Mouse (Mus musculus) right cerebral cortex, postnatal 25 days (tissue): Measurements from ENCODE around the gene Kyat1.
"Not testable (repeated sequence)": the region's sequence is repeated elsewhere in the genome, so short reads cannot be mapped to it uniquely, and the experiment has no call there.

ENCODE experiments used
- DNase-seq: peaks from one replicate; pipeline ENCODE4 v3.0.0; 2022

The Kyat1 gene

DNA sequence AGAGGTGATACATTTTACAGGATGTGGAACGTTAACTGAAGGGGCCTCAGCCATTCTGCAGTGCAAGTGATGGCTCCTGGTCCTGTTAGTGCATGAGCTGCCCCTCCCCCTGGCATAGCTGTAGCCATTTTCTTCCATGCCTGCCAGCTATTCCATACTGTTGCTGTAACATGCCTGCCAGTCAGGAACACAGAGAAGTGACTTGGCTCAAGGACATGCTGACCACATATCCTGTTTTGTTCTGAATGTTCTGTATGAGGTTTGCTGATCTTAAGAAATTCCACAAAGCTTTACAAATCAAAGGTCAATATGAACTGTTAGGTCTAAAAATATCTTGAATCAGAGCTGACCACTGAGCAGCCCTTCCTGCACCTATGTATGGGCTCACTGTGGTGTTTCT is 7.3 kb upstream of the Kyat1 start:
- no peak for DNase-seq

DNA sequence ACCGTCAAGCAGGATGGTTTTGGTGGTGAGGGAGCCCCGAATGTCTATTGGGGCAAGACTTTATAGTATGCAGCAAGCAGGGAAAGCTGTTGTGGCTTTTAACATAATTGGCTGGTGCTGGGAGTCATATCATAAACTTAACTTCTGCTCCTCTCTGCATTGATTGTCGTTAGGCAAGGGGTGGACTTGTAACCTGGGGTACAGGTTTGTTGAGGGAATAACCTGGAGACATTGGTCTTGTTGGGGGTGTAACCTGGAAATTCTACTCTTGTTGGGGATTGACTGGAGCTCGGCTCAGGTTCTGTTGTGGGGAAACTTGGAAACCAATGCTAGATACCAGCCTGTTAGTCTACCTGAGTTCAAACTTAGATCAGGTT is 6.5 kb upstream of the Kyat1 start:
- no peak for DNase-seq

DNA sequence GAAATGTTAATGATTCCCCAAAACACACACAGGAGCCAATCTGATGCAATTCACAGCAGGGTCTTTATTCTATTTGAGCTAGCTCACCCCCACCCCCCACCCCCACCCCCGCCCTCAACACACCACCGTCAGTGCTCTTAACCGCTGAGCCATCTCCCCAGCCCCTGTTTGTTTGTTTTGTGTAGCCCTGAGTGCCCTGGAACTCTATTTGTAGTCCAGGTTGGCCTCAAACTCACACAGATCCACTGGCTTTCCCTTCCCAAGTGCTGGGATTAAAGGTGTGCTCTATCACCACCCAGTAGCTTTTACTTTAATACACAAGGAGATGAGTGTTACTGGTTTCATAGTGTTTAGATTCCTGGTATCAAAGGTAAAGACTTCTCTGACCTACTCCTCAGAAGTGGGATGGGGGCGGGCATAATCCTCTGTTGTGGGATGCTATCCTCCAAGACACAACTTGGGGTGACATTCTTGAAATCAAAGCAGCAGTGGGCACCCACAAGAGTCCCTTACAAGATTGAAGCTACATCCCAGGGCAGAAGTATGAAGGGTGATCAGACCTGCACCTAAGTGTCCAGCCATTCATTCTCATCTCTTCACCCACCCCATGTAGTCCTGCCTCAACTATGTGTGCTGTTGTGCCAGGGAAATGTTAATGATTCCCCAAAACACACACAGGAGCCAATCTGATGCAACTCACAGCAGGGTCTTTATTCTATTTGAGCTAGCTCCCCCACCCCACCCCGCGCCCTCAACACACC is 5.9 kb upstream of the Kyat1 start:
- no peak for DNase-seq

DNA sequence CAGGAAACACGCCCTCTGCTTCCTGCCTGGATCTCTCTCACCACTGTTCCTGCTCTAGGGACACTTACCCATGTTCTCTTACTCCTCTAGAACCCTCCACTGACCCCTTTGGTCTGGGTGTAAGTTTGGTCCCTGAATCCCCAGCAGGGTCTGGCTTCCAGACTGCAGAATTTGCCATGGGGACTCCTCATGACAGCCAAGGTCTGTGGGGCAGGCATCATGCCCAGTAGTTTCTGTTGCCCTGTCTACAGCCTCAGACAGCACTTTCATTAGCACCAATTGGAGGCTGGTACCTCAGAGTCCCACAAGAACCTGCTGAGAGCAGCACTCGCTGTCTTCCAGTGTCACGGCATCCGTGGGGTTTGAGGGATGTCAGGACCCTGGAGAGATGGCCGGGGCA is 2.2 kb upstream of the Kyat1 start:
- DNase-seq: no peak

DNA sequence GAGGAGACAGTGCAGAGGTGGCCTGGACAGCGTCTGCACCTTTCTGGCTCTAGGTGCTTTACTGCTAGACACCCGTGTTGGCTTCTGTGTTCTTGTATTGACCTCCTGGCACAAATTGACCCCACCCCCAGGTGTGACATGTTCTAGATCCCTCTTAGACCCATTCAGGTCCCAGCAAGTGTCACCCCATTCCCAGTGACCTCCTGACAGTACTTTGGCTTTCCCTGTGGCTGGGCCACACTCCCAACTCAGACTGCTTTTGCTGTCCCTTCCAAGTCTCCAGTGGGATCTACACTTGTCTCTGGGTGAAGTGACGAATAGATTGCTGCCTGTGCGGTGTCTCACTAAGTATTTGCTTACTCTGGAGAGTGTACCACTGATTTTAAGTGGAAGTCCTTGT is 1.8 kb upstream of the Kyat1 start:
- DNase-seq: no peak

DNA sequence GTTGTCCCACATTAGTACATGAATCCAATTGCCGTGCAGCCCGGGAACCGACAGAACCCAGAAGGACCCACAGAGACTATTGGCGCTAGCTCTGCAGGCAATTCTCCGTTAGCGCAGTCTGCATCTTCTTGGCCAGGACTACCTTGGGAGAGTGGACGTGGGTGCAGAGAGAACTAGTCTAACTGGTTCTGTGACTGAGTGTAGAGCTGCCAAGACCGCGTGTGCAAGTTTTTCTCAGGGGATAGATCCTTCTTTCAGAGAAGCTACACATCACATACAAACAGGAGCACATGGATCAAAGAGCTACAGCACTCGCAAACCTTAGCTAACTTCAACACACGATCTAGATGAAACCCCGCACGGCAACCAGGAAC is 405 bp downstream of the Kyat1 start:
- no peak for DNase-seq

DNA sequence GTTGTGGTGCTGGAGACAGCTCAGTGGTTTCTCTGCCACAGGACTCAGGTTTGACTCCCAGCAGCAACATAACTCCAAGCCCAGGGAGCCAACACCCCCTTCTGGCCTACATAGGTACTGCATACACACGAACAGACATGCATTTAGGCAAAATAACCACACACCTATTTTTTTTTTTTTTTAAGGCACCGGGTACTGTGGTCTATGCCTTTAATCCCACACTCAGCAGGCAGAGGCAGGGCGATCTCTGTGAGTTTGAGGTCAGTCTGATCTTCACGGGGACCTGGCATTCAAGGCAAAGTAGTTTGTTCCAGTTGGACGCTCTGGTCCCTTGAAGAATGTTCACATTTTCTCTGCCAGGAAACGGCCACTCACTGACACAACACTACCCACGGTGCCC is 2.2 kb downstream of the Kyat1 start:
- DNase-seq: no peak

DNA sequence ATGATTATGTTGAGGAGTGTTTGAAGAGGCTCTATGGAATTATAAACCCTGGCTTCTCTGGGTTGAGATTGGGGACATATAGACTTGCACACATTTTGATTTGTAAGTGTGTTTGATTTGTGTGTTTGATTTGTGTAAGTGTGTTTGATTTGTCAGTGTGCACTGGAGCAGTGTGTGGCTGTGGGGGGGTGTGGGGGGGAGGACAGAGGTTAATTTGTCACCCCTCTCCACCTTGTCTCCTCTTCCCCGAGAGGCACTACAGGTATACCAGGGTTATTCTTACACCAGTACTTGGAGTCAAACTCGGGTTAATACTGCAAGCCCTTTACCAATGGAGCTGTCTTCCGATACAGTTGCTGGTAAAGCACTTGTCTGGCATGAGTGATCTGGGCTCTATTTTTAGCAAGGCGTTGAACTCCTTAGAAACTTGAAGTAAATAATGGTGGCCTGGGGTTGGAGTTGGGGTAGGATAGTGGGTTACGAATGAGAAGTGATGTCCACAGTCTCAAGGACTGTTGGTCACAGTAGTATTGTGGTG is 5.2 kb downstream of the Kyat1 start:
- no peak for DNase-seq

DNA sequence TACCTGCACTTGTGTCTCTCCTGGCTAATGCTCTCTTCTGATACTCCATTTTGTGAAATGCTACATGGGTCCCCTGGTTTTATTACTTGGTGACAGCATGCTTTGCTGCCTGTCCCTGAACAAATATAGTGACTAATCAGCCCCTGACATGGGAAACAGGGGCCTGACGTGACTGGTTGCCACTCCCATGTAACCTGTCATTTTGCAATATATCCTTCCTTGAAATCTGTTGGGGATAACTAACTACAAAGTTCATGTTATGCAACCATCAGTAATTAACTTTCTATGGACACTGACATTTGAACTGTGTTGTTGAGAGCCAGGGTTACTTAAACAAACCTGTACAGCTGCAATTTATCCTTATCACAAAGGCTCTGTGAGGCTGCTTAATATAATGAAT is 5.7 kb downstream of the Kyat1 start:
- no peak for DNase-seq

DNA sequence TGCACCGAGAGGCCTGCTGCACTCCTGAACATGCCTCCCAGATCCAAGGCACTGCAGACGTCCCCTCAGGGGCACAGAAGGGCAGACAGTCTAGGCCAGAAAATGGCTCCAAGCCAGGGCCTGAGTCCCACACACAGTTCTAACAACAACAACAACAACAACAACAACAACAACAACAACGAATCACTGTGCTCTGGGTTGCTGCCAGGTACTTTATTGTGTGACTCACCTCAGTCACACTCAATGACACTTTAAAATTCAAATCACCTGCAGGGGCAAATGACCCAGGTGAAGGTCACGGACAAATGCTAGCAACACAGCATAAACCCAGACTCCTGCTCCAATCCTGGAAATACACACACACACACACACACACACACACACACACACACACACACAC is 7.6 kb downstream of the Kyat1 start:
- DNase-seq: no peak

DNA sequence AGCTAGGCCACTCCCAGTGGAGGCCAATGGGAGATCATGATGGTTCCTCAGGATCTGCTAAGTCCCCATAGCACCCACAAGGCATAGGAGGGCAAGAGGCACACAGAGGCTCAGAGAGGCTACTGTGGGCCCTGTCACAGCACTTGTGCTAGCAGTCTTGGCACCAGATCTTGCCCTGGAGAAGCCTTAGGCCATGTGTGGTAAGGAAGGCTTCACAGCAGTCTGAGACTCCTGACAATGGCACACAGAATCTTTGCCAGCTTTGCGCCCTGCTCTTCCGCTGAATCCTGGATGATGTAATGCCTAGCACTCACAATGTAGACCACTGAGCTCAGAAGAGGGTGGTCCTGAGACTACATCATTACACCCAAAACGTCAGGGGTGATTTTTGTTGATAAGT is 11.0 kb downstream of the Kyat1 start:
- no peak for DNase-seq

DNA sequence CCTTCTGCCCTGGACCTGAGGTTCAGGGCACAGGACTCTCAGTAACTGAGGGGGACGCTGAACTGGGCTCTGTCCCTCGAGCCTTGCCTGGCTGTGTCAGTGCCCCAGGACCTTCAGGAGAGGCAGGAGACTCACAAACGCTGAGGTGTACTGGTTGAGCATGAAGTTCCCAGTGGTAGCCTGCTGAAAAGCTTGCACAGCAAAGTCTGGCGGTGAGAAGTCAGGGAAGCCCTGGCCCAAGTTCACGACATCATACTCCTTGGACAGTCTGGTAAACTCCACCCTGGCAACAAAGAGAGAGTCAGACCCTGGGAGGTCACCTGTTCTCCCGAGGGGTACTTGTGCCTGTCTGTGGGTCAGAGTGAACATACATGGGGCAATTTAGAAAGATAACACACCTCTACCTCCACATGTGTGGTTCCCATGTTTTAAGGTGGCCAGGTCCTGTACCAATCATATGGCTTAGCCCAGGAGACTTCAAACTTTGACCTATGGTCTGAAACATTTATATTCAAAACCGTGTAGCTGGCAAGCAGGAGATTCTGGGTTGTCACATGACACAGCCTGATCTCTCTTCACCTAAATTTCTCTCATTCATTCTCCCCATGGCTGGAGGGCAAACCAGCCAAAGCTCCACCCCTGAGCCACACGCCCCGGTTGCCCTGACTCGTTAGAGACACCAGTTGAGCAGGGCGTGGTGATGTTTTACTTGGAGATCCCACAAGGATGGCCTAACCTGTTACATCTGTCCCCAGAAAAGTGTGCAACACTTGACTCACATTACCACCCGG is 13.7 kb downstream of the Kyat1 start:
- no peak for DNase-seq

DNA sequence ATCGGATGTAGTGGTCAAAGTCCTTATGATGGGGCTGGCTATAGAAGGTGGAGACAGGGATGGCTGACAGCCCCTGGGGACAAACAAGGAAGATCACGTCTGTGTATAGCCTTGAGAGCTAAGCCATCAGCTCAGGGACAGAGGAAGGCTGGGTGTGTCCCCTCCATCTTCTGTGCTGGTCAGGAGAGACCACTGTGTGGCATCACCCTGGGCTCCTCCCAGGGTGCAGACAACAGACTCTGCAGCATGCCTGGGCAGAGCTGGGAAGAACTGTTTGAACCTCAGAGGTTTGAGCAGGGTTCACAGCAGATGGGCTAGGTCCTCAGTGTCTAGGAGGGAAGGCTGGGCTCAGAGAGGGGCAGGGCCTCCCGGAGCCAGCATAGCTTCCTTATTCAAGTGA is 20.0 kb downstream of the Kyat1 start:
- DNase-seq: no peak

DNA sequence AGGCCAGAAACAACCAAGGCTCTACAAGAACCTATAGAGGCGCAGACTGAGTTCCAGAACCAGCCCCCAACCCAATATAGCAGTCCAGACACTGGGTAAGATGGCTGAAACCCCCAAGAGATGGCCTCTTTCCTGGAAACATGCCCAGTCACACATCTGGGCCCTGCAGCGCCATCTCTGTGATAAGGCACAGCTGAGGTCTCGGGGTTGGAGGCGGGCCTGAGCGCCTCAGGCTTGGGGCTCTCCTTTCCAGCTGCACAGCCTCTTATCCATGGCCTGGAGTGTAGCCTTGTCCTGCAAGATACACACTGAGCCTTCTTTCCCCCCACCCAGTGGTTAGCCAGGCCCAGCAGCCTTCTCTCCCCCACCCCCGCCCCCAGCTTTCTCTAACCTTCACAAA is 20.4 kb downstream of the Kyat1 start:
- DNase-seq: no peak

DNA sequence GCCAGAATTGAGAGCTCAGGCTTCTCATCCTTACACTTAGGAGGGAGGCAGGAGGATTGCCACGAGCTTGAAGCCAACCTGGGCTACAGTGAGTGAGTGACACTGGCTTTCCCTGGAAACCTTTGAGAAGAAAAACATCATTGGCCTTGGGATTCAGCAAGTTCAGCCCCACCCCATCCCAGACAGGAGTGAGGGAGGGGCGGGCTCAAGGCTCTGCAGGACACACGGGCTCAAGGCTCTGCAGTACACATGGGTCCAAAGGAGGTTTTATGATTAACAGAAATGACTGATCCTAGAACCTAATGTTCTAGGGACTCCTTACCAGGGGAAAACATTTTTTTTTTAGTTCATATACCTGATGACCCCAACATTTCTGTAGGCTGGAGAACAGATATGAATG is 21.9 kb downstream of the Kyat1 start:
- DNase-seq: no peak

DNA sequence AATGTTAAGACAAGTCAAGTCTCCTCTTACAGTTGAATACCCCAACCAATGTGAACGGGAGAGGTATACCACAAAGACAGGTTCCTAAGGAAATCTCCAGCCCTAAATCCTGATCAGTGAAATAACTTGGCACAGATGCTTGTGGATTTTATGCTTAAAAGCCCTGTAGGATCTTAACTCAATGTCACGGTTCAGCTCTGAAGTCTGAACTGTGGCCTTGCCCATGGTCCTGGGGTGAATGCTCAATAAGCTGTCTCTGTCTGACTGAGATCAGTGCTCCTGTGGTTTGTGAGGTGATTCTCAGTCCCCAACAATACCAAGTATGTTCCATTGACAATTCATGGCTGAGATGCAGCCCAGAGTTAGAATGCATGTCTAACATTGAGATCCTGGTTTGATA is 23.2 kb downstream of the Kyat1 start:
- DNase-seq: no peak

DNA sequence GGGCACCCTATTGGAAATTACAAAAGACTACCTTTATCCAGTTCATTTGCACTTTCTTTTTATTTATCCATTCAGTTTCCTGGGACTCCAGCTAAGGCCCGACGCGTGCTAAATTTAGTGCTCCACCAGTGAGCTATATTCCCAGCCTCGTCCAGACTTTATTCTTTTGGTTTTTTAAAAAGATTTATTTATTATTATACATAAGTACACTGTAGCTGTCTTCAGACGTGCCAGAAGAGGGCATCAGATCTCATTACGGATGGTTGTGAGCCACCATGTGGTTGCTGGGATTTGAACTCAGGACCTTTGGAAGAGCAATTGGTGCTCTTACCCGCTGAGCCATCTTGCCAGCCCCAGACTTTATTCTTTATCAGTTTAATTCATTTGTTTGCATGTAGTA is 26.9 kb downstream of the Kyat1 start:
- DNase-seq: not testable (repeated sequence)

DNA sequence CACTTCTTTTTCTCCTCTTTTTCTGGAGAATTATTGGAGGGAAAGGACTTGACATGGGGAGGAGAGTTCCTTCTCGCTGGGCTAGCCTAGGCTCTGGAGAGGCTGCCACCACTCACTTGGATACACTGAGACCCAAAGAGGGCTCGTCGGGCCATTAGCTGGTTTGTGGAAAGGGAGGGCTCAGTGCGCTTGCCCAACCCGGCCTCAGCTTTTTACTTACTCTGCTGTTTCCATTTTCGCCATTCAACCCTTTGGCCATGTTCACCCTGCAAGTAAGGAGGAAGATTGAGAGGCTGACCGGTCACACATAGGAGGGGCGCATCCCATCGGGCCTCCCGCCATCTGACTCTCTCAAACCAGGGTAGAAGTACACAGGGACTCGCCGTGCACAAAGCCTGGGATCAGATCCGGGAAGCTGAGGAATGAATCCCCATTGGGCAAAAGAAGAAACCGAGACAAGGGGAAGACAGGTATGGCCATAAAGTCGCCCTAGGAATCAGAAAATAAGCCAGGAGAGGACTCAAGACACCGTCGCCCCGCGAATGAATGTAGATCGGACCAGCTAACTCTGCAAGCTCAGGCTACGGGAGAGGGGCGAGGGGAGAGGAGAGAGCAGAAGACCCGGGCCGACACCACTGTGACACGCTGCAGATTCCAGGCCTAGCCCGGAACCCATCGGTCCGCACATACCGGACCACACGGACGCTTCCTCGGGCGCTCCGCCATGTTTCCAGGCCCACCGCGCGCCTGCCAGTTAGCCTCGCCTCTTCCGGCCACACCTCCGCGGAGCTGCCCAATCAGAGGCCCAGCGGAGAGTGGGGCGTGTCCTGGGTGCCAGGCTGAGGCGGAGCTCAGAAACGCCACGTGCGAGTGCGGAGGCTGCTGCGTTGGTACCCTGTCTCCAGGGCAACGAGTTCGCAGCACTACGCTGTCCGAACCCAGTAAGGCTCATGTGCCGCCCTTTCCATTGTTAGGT is 27.7 kb downstream of the Kyat1 start, which contains the start of gene Spout1:
Spout1 (minus strand) TSS at position 760 of the 976 bp plus-strand sequence.
- DNase-seq: peak; percentile 97

DNA sequence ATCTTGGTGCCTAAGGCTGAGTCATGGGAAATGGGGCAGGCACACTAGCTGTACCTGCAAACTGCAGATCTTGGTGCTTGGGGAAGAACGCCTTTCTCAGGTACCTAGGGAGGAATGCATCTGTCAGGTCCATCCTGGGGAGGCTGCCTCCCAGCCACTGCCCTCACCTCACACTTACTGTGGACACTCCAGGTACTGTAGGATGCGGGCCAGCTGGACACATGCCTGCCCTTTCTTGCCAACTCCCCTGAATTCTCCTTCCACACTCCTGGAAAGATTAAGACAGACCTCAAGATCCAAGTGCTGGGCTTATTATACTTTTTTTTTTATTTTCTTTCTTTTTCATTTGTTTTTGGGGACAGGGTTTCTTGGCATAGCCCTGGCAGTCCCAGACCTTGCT is 29.1 kb downstream of the Kyat1 start:
- DNase-seq: no peak

DNA sequence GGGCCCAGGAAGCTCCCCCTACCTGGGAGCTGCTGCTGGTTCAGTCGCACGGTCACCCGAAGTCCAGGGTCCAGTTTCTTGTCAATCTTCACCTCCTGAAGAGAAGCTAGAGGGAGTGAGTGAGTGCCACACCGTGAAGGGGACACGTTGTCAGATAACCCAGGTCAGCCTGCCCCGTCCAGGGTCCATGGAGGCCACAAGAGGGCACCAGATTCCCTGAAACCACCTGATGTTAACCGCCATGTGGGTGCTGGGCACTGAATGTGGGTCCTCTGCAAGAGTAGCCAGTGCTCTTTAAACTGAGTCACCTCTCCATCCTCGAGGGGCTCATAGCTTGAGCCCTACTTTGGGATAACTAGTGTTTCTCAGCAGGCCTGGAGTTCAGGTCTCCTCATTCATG is 29.8 kb downstream of the Kyat1 start:
- no peak for DNase-seq

DNA sequence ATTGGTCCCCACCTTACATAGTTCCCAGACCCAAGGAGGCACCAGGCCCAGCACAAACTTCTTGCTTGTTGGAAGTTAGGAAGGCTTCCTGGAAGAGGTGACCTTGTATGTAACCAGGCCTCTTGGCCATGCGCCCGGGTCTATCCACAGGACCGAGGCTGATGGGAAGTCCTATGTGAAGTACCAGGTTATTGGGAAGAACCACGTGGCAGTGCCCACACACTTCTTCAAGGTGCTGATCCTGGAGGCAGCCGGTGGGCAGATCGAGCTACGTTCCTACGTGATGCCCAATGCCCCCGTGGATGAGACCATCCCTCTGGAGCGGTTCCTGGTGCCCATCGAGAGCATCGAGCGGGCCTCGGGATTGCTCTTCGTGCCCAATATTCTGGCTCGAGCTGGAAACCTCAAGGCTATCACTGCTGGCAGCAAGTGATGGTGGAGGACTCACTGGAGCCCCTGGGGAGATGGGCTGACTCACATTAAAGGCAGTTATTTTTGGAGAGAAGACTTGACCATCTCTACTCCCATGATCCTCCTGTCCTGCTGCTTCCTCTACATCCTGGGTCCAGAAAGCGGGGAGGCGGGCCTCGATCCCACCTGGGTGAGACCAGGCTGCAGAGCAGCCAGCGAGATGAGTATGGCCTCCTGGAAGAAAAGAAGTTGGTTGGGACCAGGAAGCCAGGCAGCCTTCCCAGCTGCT is 32.0 kb downstream of the Kyat1 start:
- no peak for DNase-seq

DNA sequence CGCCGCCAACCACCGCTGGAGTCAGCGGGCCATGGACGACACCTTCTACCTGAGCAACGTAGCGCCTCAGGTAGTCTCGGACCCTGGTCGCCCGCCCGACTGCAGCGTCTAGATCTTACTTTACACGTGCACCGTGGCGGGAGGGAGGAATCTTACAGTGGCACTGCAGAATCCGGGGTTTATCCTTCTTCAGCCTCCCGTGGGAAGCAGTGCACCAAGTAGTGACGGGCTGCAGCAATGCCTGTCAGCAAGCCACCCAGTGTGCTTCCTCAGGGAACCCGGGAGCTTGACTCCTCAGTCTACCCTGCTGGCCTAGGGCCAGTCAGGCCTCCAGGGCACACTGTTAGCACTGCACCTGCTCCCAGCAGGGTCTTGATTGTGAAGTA is 33.7 kb downstream of the Kyat1 start:
- DNase-seq: no peak
